ENCODE assay signal across 17 mouse cellular contexts in genomic region chr10:107205085-107205717, GRCm38 (mm10).
DNase-seq lines count a peak whose midpoint lies in the region; ATAC-seq lines count a peak whose summit lies in the region.
"Had no signal": no experiment of that assay in that cellular context is flagged by ENCODE, and none has a peak within 500 bp of the region (broad histone marks: within the 10 kb centered on the region; RNA-seq: fewer than 3 reads in every experiment).

No protein-coding gene starts in this region.

- H3K27ac ChIP-seq in brown adipose tissue, adult 24 weeks (replicated peaks; ENCODE audit: low read depth, low read length): no peak overlapping the region
- H3K27ac ChIP-seq: forebrain, embryonic 15.5 days; limb, embryonic 13.5 days; liver, embryonic 15.5 days; midbrain, embryonic 10.5 days; stomach, embryonic 15.5 days had no signal

- ATAC-seq in megakaryocyte progenitor cell, adult 5-6 weeks (replicated peaks; ENCODE audit: poor library complexity): no peak
- ATAC-seq: forebrain, embryonic 15.5 days had no signal

- intact Hi-C loops in left cerebral cortex, postnatal 25 days (cut with DNase I): loop anchor here (10.0 kb wide), 1 partner anchor 570 kb away; no protein-coding TSS in a partner anchor

- DNase-seq in gastrocnemius, adult 18-20 months (ENCODE audit: low spot score): peak; percentile 21
- DNase-seq in gastrocnemius, adult 8-10 months (ENCODE audit: low spot score in 2 of 2): no peak
- peak; percentile 3 to 9 for DNase-seq in left cerebral cortex, postnatal 25 days (ENCODE audit: low spot score in 2 of 2)
- DNase-seq in left cerebral cortex, adult 11 months (ENCODE audit: low spot score): no peak
- peak; percentile 1 for DNase-seq in lung, postnatal 14 days
- DNase-seq in ovary, postnatal 14 days (ENCODE audit: low spot score): no peak
- DNase-seq: cerebellum, adult 11-12 months; right cerebral cortex, adult 18-20 months; spleen, adult 18-20 months; thymus, postnatal 14 days had no signal

- peak overlapping the region; percentile 5; the same call in 1 of the 2 replicates for H3K4me3 ChIP-seq in brown adipose tissue, adult 24 weeks (ENCODE audit: insufficient read depth, low read depth, low read length)
- H3K4me3 ChIP-seq: forebrain, embryonic 15.5 days; limb, embryonic 13.5 days; liver, embryonic 15.5 days; midbrain, embryonic 10.5 days; stomach, embryonic 15.5 days had no signal

- H3K4me1 ChIP-seq in brown adipose tissue, adult 24 weeks (ENCODE audit: control insufficient read depth, insufficient read depth, insufficient read length, low read length): no peaks in the 10 kb centered on the region
- H3K4me1 ChIP-seq: forebrain, embryonic 15.5 days; limb, embryonic 13.5 days; liver, embryonic 15.5 days; midbrain, embryonic 10.5 days; stomach, embryonic 15.5 days had no signal

Comparison
In these comparisons a context has a peak if more than half of its experiments do, and no peak if none do; other contexts are left out.
1. DNase-seq: peak in gastrocnemius, adult 18-20 months (single experiment), left cerebral cortex, postnatal 25 days (2 of 2) and lung, postnatal 14 days (single experiment); none in gastrocnemius, adult 8-10 months (0 of 2), left cerebral cortex, adult 11 months (single experiment) and ovary, postnatal 14 days (single experiment).